Mouse (Mus musculus) limb, embryonic 15.5 days (tissue): ENCODE data around the gene Clcn2. TPM values are rescaled to one million over a fixed set of nuclear protein-coding genes. Genes with fewer than 3 reads are reported as not detected.
"Not testable (repeated sequence)": the region's sequence is repeated elsewhere in the genome, so short reads cannot be mapped to it uniquely, and the experiment has no call there.

Experiments
- ATAC-seq: fragments of 200-750 bp; cut with Nextera tagmentation; 2 replicates; pipeline ENCODE4 v1.8.0; 2017; ENCODE audit warnings: low read depth, moderate TSS enrichment; ENCODE audit not compliant: insufficient number of reproducible peaks, low FRiP score, low TSS enrichment
- H3K27ac ChIP-seq: fragments of 300-500 bp; sonication (generic); 2 replicates; pipeline ENCODE4 v1.5.1; 2015; ENCODE audit warnings: moderate library complexity, mild to moderate bottlenecking, inconsistent platforms
- H3K27me3 ChIP-seq: fragments of 300-500 bp; sonication (generic); 2 replicates; pipeline ENCODE4 v1.6.1; 2015; ENCODE audit warnings: inconsistent platforms
- H3K36me3 ChIP-seq: fragments of 300-500 bp; sonication (generic); 2 replicates; pipeline ENCODE4 v1.6.1; 2015; ENCODE audit warnings: inconsistent platforms
- H3K4me1 ChIP-seq: fragments of 300-500 bp; sonication (generic); 2 replicates; pipeline ENCODE4 v1.6.1; 2015; ENCODE audit warnings: inconsistent platforms
- H3K4me2 ChIP-seq: fragments of 300-500 bp; sonication (generic); 2 replicates; pipeline ENCODE4 v1.6.1; 2015; ENCODE audit warnings: mild to moderate bottlenecking, inconsistent platforms
- H3K4me3 ChIP-seq: fragments of 300-500 bp; sonication (generic); 2 replicates; pipeline ENCODE4 v1.5.1; 2015; ENCODE audit warnings: mild to moderate bottlenecking, inconsistent platforms
- H3K9ac ChIP-seq: fragments of 300-500 bp; sonication (generic); 2 replicates; pipeline ENCODE4 v1.6.1; 2015; ENCODE audit warnings: inconsistent platforms
- H3K9me3 ChIP-seq: fragments of 300-500 bp; sonication (generic); 2 replicates; pipeline ENCODE4 v1.6.1; 2016; ENCODE audit warnings: inconsistent platforms
- WGBS: fragments of 180-500 bp; shearing (Covaris S2); methylation state at CpG from one replicate; pipeline ENCODE4 v1.1.7; 2015; 5-methylcytosine and 5-hydroxymethylcytosine counted together
- polyA plus RNA-seq: library from polyadenylated mRNA; unstranded; fragments of >200 nt; fragmentation: Nextera tagmentation; extraction: Ambion mirVana; gene quantifications from 2 replicates; pipeline ENCODE4 v1.2.1, GENCODE M21; 2015

Gene Clcn2
- polyA plus RNA-seq, 1 experiment from 2014 or later, result 13.8 TPM

DNA sequence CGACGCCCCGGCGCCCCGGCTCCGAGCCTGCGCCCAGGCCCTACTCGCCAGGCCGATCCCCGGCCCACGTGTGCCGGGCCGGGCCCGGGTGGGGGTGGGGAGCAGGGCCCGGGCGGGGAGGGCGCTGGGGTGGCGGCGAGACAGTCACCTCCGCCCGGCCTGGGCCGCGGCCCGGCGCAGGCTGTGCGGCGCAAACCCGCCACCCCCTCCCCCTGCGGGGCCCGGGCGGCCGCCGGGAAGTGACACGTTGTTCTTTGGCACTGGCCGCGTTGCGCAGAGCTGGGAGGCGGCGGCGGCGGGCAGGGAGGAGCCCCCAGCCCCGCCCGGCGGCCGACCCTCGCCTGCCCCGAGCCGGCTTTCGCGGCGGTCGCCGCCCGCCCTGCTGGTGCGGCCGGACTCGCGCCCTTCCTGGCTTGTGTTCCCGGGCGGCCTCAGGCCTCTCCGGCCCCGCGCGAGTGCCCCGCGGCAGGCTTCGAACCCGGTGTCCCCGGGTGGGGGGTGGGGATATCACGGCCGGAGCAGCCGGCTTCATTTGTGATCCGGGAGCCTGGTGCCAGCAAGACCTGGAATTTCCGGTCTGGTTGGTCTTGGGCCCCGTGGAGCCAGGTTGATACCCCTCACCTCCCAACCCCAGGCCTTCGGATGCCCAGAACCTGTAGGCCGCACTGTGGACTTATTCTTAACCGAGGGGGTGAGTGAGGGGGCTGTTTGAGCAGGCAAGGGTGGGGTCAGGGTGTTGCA, 44.4 kb downstream of the Clcn2 start:
- peak overlapping the region; percentile 96 for H3K4me3 ChIP-seq
- peak overlapping the region; percentile 80 for H3K4me2 ChIP-seq
- peak overlapping the region; percentile 93 for H3K27ac ChIP-seq
- peaks cover 31% of the 10 kb centered on the region for H3K4me1 ChIP-seq
- peak overlapping the region; percentile 89 for H3K9ac ChIP-seq
- H3K27me3 ChIP-seq, result no peaks in the 10 kb centered on the region
- no peaks in the 10 kb centered on the region for H3K9me3 ChIP-seq
- WGBS, result under 1% methylated on average over 50 of the region's 78 CpGs
- H3K36me3 ChIP-seq, result peaks cover 36% of the 10 kb centered on the region
- peak; percentile 76; the same call in 1 of the 2 replicates for ATAC-seq

DNA sequence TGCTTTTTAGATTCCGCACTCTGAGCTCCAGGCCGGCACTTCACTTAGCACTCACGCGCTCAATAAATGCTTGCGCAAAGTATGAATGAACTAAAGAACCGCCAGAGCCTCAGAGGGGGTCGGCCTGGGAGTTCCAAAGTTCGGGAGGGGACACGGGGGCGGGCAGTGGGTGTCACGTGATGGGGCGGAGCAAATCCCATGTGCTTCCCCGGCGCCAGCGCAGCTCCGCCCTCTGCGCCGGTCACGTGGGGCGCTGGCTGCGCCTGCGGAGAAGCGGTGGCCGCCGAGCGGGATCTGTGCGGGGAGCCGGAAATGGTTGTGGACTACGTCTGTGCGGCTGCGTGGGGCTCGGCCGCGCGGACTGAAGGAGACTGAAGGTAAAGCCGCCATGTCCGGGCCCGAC, 45.0 kb downstream of the Clcn2 start:
- Histone ChIP-seq H3K27me3 (no peaks in the 10 kb centered on the region), H3K36me3 (peaks cover 29% of the 10 kb centered on the region), H3K4me2 (peak overlapping the region; percentile 80), H3K4me1 (peaks cover 25% of the 10 kb centered on the region), H3K9ac (peak overlapping the region; percentile 89), H3K4me3 (peak overlapping the region; percentile 96), H3K9me3 (no peaks in the 10 kb centered on the region), H3K27ac (peak overlapping the region; percentile 93)
- ATAC-seq, result peak; percentile 97
- WGBS, result under 1% methylated on average over 35 of the region's 38 CpGs

DNA sequence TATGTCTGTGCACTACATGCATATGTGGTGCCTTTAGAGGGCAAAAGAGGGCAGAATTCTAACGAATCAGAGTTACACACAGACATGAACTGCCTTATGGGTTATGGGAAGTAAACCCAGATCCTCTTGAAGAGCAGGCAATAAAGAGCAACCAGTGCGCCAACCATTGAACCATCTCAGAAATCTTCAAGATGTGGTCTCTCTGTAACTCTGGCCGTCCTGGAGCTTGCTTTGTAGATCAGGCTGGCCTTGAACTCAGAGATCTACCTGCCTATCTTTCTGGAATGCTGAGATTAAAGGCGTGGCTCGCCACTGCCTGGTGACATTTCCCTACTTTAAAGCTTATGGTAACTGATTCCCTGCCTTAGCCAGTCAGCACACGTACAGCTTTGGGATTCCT, 45.7 kb downstream of the Clcn2 start:
- 21% methylated on average over 6 of the region's 6 CpGs for WGBS
- peaks cover 22% of the 10 kb centered on the region for H3K4me1 ChIP-seq
- peaks cover 23% of the 10 kb centered on the region for H3K36me3 ChIP-seq
- H3K27me3 ChIP-seq, result no peaks in the 10 kb centered on the region
- peak overlapping the region; percentile 80 for H3K4me2 ChIP-seq
- H3K4me3 ChIP-seq, result peak overlapping the region; percentile 96
- no peaks in the 10 kb centered on the region for H3K9me3 ChIP-seq
- H3K9ac ChIP-seq, result no peak overlapping the region
- ATAC-seq, result no peak
- H3K27ac ChIP-seq, result peak overlapping the region; percentile 93; the same call in 1 of the 2 replicates

DNA sequence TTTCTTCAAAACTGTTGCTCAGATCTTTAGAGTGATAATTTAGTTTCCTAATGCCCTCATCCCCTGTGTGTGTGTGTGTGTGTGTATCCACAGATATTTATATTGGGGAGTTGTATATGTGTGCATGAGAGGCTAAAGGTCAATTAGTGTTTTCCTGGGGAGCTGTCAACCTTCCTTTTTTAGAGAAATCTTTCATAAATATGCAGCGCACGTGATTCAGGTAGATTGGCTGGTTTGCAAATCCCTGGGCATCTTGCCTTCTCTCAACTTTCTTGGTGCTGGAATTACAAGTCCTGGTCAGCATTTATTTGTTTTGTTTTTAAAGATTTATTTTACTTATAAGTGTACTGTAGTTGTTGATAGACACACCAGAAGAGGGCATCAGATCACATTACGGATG, 47.3 kb downstream of the Clcn2 start:
- ATAC-seq, result no peak
- H3K9me3 ChIP-seq, result no peaks in the 10 kb centered on the region
- no peak overlapping the region for H3K4me3 ChIP-seq
- peaks cover 7% of the 10 kb centered on the region for H3K36me3 ChIP-seq
- H3K4me1 ChIP-seq, result peaks cover 21% of the 10 kb centered on the region
- no peak overlapping the region for H3K4me2 ChIP-seq
- H3K27ac ChIP-seq, result no peak overlapping the region
- no peaks in the 10 kb centered on the region for H3K27me3 ChIP-seq
- H3K9ac ChIP-seq, result no peak overlapping the region
- 89% methylated on average over 3 of the region's 3 CpGs for WGBS

DNA sequence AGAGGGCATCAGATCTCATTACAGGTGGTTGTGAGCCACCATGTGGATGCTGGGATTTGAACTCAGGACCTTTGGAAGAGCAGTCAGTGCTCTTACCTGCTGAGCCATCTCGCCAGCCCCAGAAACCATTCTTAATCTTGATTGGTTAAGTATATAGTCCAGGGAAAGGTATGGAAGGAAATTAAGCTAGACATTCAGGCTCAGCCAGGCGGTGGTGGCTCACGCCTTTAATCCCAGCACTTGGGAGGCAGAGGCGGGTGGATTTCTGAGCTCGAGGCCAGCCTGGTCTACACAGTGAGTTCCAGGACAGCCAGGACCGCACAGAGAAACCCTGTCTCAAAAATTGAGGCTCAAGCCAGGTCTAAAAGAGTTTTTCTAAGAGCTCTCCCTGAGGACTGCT, 49.5 kb downstream of the Clcn2 start, which contains the start of gene Eif4g1:
Gene Eif4g1, plus strand, starts transcription at position 301 of the 400 bp plus-strand sequence.
- peaks cover 12% of the 10 kb centered on the region for H3K36me3 ChIP-seq
- not testable (repeated sequence) for H3K9ac ChIP-seq, ATAC-seq, H3K4me1 ChIP-seq, H3K27ac ChIP-seq, H3K4me3 ChIP-seq, H3K9me3 ChIP-seq, H3K27me3 ChIP-seq, H3K4me2 ChIP-seq
- WGBS, result 92% methylated on average over 6 of the region's 6 CpGs

DNA sequence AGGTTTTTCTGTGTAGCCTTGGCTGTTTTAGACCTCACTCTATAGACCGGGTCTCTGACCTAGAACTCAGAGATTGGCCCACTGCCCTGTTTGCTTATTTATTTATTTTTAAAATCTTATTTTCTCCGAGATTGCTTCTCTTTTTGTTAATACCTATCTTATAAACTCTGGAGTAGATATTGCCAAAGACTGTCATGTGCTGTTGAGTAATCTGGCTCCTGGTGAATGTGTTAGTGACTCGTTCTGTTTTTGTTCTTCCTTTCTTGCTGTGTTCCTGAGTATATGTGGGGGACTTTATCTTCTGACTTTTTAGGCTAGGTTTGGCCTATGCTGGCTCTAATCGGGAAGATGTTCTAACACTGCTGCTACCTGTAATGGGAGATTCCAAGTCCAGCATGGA, 59.9 kb downstream of the Clcn2 start:
- Histone ChIP-seq H3K4me1 (peaks cover 5% of the 10 kb centered on the region), H3K27ac (no peak overlapping the region), H3K9ac (no peak overlapping the region), H3K9me3 (no peaks in the 10 kb centered on the region), H3K4me2 (no peak overlapping the region), H3K36me3 (peaks cover 82% of the 10 kb centered on the region), H3K27me3 (no peaks in the 10 kb centered on the region), H3K4me3 (no peak overlapping the region)
- no peak for ATAC-seq
- WGBS, result 88% methylated on average over 4 of the region's 4 CpGs

DNA sequence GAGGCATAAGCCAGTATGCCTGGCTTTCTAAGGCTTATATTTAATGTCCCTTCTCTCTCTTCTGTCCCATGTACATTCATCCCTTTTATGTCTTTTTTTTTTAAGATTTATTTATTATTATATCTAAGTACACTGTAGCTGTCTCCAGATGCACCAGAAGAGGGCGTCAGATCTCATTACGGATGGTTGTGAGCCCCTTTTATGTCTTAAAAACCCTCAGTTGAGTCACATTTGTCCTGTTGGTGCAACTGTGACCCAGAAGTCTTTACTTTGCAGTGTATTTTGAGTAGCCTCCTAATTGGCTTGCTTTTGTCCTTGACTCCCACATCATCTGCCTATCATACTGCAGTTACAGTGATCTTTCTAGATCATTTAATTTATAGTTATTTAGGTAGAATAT, 64.2 kb downstream of the Clcn2 start:
- H3K9me3 ChIP-seq, result no peaks in the 10 kb centered on the region
- no peak overlapping the region for H3K27ac ChIP-seq
- no peak overlapping the region for H3K4me3 ChIP-seq
- 51% methylated on average over 2 of the region's 2 CpGs for WGBS
- H3K36me3 ChIP-seq, result peaks cover 41% of the 10 kb centered on the region
- no peak for ATAC-seq
- peaks cover 13% of the 10 kb centered on the region for H3K4me1 ChIP-seq
- H3K4me2 ChIP-seq, result no peak overlapping the region
- no peaks in the 10 kb centered on the region for H3K27me3 ChIP-seq
- no peak overlapping the region for H3K9ac ChIP-seq

Other genes with a start within 250 kb of the Clcn2 start
- gene Eif2b5, start 218.9 kb downstream of the Clcn2 start, polyA plus RNA-seq, result 88.4 and 93.5 TPM in 2 replicates
- 20.9 and 22.0 TPM in 2 replicates for gene Dvl3, start 200.8 kb downstream of the Clcn2 start, polyA plus RNA-seq
- gene Ap2m1, start 182.3 kb downstream of the Clcn2 start, polyA plus RNA-seq, result 572 and 581 TPM in 2 replicates
- gene Abcf3, start 169.2 kb downstream of the Clcn2 start, polyA plus RNA-seq, result 60.0 and 60.3 TPM in 2 replicates
- gene Vwa5b2, start 128.3 kb downstream of the Clcn2 start, polyA plus RNA-seq, result 0.55 and 0.60 TPM in 2 replicates
- gene Eef1akmt4, start 106.2 kb downstream of the Clcn2 start, polyA plus RNA-seq, result 29.6 and 29.7 TPM in 2 replicates
- not detected in 2 replicates for gene Gm49333, start 106.1 kb downstream of the Clcn2 start, polyA plus RNA-seq
- 33.6 and 38.4 TPM in 2 replicates for gene Alg3, start 106.0 kb downstream of the Clcn2 start, polyA plus RNA-seq
- 1.1 and 1.2 TPM in 2 replicates for gene Camk2n2, start 96.5 kb downstream of the Clcn2 start, polyA plus RNA-seq
- 5.3 and 6.3 TPM in 2 replicates for gene Ece2, start 87.9 kb downstream of the Clcn2 start, polyA plus RNA-seq
- 292 and 314 TPM in 2 replicates for gene Psmd2, start 66.1 kb downstream of the Clcn2 start, polyA plus RNA-seq
- gene Eif4g1, start 49.4 kb downstream of the Clcn2 start, polyA plus RNA-seq, result 161 and 175 TPM in 2 replicates
- gene Fam131a, start 24.5 kb downstream of the Clcn2 start, polyA plus RNA-seq, result 12.8 and 13.2 TPM in 2 replicates
- 87.1 and 89.8 TPM in 2 replicates for gene Polr2h, start 81 bp downstream of the Clcn2 start, polyA plus RNA-seq
- 12.2 and 12.8 TPM in 2 replicates for gene Chrd, start 15.4 kb upstream of the Clcn2 start, polyA plus RNA-seq
- 0.66 and 0.83 TPM in 2 replicates for gene Thpo, start 16.8 kb upstream of the Clcn2 start, polyA plus RNA-seq